Mouse (Mus musculus) neural tube, embryonic 11.5 days (tissue): Measurements from ENCODE around the gene Dcst2. TPM values are rescaled to one million over a fixed set of nuclear protein-coding genes. Genes with fewer than 3 reads are reported as not detected.

Experiments used
- ATAC-seq: fragments of 200-750 bp; cut with Nextera tagmentation; 2 replicates; pipeline ENCODE4 v1.8.0; 2017; ENCODE audit warnings: moderate number of reproducible peaks, mild to moderate bottlenecking, moderate TSS enrichment, moderate library complexity; ENCODE audit not compliant: insufficient read depth, low FRiP score, low TSS enrichment
- DNase-seq: peaks from one replicate; pipeline ENCODE4 v3.0.0-alpha.2; 2015; ENCODE audit warnings: low spot score
- H3K27ac ChIP-seq: fragments of 300-500 bp; sonication (generic); 2 replicates; pipeline ENCODE4 v1.5.1; 2014; ENCODE audit warnings: low read depth, mild to moderate bottlenecking, low read length
- H3K27me3 ChIP-seq: fragments of 300-500 bp; sonication (generic); 2 replicates; pipeline ENCODE4 v1.6.1; 2014; ENCODE audit warnings: mild to moderate bottlenecking, low read length, mixed read lengths; ENCODE audit not compliant: control insufficient read depth, insufficient read depth
- H3K36me3 ChIP-seq: fragments of 300-500 bp; sonication (generic); 2 replicates; pipeline ENCODE4 v1.6.1; 2014; ENCODE audit warnings: mild to moderate bottlenecking, low read length, moderate library complexity, mixed read lengths; ENCODE audit not compliant: control insufficient read depth, insufficient read depth
- H3K4me1 ChIP-seq: fragments of 300-500 bp; sonication (generic); 2 replicates; pipeline ENCODE4 v1.6.1; 2014; ENCODE audit warnings: low read length, mixed read lengths; ENCODE audit not compliant: control insufficient read depth, insufficient read depth
- H3K4me2 ChIP-seq: fragments of 300-500 bp; sonication (generic); 2 replicates; pipeline ENCODE4 v1.6.1; 2014; ENCODE audit warnings: low read depth, mild to moderate bottlenecking, moderate library complexity
- H3K4me3 ChIP-seq: fragments of 300-500 bp; sonication (generic); 2 replicates; pipeline ENCODE4 v1.5.1; 2014; ENCODE audit warnings: low read depth, low read length
- H3K9ac ChIP-seq: fragments of 300-500 bp; sonication (generic); 2 replicates; pipeline ENCODE4 v1.6.1; 2014; ENCODE audit warnings: mild to moderate bottlenecking, low read length
- H3K9me3 ChIP-seq: fragments of 300-500 bp; sonication (generic); 2 replicates; pipeline ENCODE4 v1.6.1; 2016; ENCODE audit warnings: low read length; ENCODE audit not compliant: control insufficient read depth
- WGBS: fragments of 180-500 bp; shearing (Covaris S2); extraction: QIAGEN DNeasy Blood & Tissue Kit; methylation state at CpG from one replicate; pipeline ENCODE4 v1.1.7; 2014; 5-methylcytosine and 5-hydroxymethylcytosine counted together
- polyA plus RNA-seq: library from polyadenylated mRNA; unstranded; fragments of >200 nt; fragmentation: Nextera tagmentation; extraction: Ambion mirVana; gene quantifications from 2 replicates; pipeline ENCODE4 v1.2.1, GENCODE M21; 2014

Dcst2 gene
- polyA plus RNA-seq, 1 experiment from 2014 or later = not detected

GRCm38 (mm10) chr3:89318971-89319590 lies 42.7 kb upstream of the Dcst2 start:
- no peaks in the 10 kb centered on the region for H3K9me3 ChIP-seq
- no peak for DNase-seq
- H3K9ac ChIP-seq = no peak overlapping the region
- H3K27ac ChIP-seq = no peak overlapping the region
- 10% methylated on average over 21 of the region's 21 CpGs for WGBS
- peak overlapping the region; percentile 70 for H3K4me2 ChIP-seq
- H3K4me1 ChIP-seq = peaks cover 48% of the 10 kb centered on the region
- ATAC-seq = no peak
- H3K4me3 ChIP-seq = peak overlapping the region; percentile 58
- H3K36me3 ChIP-seq = no peaks in the 10 kb centered on the region
- H3K27me3 ChIP-seq = peaks cover 55% of the 10 kb centered on the region

GRCm38 (mm10) chr3:89319591-89320350 lies 42.0 kb upstream of the Dcst2 start:
- no peaks in the 10 kb centered on the region for H3K9me3 ChIP-seq
- peak overlapping the region; percentile 58 for H3K4me3 ChIP-seq
- peak overlapping the region; percentile 70 for H3K4me2 ChIP-seq
- H3K27me3 ChIP-seq = peaks cover 55% of the 10 kb centered on the region
- H3K9ac ChIP-seq = no peak overlapping the region
- peak overlapping the region; percentile 96; the same call in 1 of the 2 replicates for H3K27ac ChIP-seq
- WGBS = 4% methylated on average over 58 of the region's 58 CpGs
- ATAC-seq (no peak), DNase-seq (peak; percentile 51)
- H3K36me3 ChIP-seq = no peaks in the 10 kb centered on the region
- peaks cover 48% of the 10 kb centered on the region for H3K4me1 ChIP-seq

DNA sequence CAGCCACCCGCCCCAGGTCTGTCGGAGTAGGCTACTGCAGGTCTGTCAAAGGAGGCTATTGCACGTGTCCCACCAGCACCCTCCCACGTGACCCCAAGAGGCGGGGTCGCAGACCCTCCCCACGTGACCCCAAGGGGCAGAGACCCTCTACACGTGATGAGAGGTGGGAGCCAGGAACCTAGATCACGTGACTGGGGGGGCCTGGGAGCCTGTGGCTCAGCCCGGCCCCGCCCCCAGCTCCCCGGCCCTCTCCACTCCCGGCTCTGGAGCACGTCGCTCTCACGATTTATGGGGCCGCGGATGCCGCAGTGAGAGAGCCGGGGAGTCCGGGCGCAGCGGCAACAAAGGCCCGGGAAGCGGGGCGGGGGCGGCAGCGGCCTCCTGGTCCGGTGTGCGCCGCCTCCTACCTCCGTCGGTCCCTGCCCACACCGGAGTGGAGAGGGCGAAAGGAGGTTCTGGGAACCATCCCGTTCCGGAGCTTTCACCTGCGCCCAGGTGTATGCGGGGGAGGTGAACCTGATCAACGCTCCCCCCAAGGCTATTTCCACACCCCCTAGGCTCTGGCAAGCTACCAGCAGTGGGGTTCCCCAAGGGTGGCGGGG lies 41.1 kb upstream of the Dcst2 start:
- peaks cover 53% of the 10 kb centered on the region for H3K27me3 ChIP-seq
- peak overlapping the region; percentile 96 for H3K27ac ChIP-seq
- peak overlapping the region; percentile 88 for H3K9ac ChIP-seq
- H3K4me3 ChIP-seq = peak overlapping the region; percentile 58
- no peaks in the 10 kb centered on the region for H3K36me3 ChIP-seq
- DNase-seq = peak; percentile 87
- no peaks in the 10 kb centered on the region for H3K9me3 ChIP-seq
- WGBS = under 1% methylated on average over 34 of the region's 41 CpGs
- ATAC-seq = peak; percentile 46
- peak overlapping the region; percentile 70 for H3K4me2 ChIP-seq
- peaks cover 44% of the 10 kb centered on the region for H3K4me1 ChIP-seq

GRCm38 (mm10) chr3:89321183-89322130 lies 40.3 kb upstream of the Dcst2 start:
- H3K9me3 ChIP-seq = no peaks in the 10 kb centered on the region
- peak overlapping the region; percentile 96 for H3K27ac ChIP-seq
- WGBS = under 1% methylated on average over 56 of the region's 66 CpGs
- H3K4me2 ChIP-seq = peak overlapping the region; percentile 70
- peak overlapping the region; percentile 88 for H3K9ac ChIP-seq
- peaks cover 39% of the 10 kb centered on the region for H3K4me1 ChIP-seq
- peaks cover 46% of the 10 kb centered on the region for H3K27me3 ChIP-seq
- H3K4me3 ChIP-seq = peak overlapping the region; percentile 58
- peak; percentile 54 for ATAC-seq
- DNase-seq = peak; percentile 62
- no peaks in the 10 kb centered on the region for H3K36me3 ChIP-seq

DNA sequence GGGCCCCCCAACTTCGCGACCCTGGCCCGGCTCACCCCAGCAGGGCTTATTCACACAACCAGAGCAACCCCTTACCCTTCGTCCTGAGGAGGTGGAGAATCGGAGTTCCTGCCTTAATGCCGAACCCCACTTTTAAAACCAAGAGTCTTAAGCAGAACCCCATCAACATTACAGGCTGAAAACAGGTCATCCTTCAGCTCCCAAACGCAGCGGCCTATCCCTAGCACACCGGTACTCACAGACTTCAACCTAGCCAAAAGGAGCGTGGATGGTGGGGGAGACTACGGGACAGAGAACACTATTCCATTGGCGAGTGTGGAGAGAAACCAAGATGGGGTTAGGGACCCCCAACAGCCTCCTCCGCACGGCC lies 39.7 kb upstream of the Dcst2 start:
- Histone ChIP-seq H3K4me3 (peak overlapping the region; percentile 58), H3K4me2 (peak overlapping the region; percentile 70), H3K27ac (peak overlapping the region; percentile 96), H3K36me3 (no peaks in the 10 kb centered on the region), H3K9ac (peak overlapping the region; percentile 88), H3K4me1 (peaks cover 35% of the 10 kb centered on the region), H3K27me3 (peaks cover 44% of the 10 kb centered on the region), H3K9me3 (no peaks in the 10 kb centered on the region)
- under 1% methylated on average over 14 of the region's 14 CpGs for WGBS
- ATAC-seq (no peak), DNase-seq (peak; percentile 48)

GRCm38 (mm10) chr3:89322514-89323165 lies 39.1 kb upstream of the Dcst2 start, which contains the start of gene Efna3:
Efna3 (minus strand) TSS chr3:89322965.
- under 1% methylated on average over 43 of the region's 53 CpGs for WGBS
- H3K4me1 ChIP-seq = peaks cover 36% of the 10 kb centered on the region
- peak within 1 kb of the TSS; percentile 58 for H3K4me3 ChIP-seq
- DNase-seq (peak; percentile 89), ATAC-seq (peak; percentile 8; the same call in 1 of the 2 replicates)
- no peaks in the 10 kb centered on the region for H3K9me3 ChIP-seq
- peak within 1 kb of the TSS; percentile 88 for H3K9ac ChIP-seq
- peak within 1 kb of the TSS; percentile 70 for H3K4me2 ChIP-seq
- no peaks in the 10 kb centered on the region for H3K36me3 ChIP-seq
- H3K27ac ChIP-seq = peak within 1 kb of the TSS; percentile 96
- H3K27me3 ChIP-seq = peaks cover 43% of the 10 kb centered on the region

DNA sequence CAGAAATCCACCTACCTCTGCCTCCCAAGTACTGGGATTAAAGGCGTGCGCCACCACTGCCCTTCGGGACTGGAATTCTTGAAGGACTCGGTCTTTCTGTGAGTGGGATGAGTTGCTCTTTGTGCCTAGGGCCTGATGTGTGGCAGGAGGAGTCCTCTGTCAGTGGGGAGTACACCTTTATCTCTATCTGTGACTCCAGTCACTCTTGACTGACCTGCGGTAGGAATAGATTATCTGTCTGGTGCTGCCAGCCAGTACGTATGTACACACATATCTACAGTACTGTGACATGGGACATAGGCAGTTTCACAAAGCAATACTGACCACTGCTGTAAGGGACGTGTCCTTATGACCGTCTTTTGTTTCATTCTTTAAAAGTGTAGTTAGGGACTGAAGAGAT lies 35.9 kb upstream of the Dcst2 start:
- peaks cover 12% of the 10 kb centered on the region for H3K27me3 ChIP-seq
- WGBS = 92% methylated on average over 8 of the region's 8 CpGs

More for the DNA sequence above, 35.9 kb upstream of the Dcst2 start:
- no peak overlapping the region for H3K9ac ChIP-seq
- no peaks in the 10 kb centered on the region for H3K36me3 ChIP-seq
- no peak overlapping the region for H3K4me2 ChIP-seq
- ATAC-seq = no peak
- DNase-seq = no peak
- no peak overlapping the region for H3K27ac ChIP-seq
- no peaks in the 10 kb centered on the region for H3K9me3 ChIP-seq
- no peak overlapping the region for H3K4me3 ChIP-seq
- peaks cover 18% of the 10 kb centered on the region for H3K4me1 ChIP-seq
